In the genomic region with DNA sequence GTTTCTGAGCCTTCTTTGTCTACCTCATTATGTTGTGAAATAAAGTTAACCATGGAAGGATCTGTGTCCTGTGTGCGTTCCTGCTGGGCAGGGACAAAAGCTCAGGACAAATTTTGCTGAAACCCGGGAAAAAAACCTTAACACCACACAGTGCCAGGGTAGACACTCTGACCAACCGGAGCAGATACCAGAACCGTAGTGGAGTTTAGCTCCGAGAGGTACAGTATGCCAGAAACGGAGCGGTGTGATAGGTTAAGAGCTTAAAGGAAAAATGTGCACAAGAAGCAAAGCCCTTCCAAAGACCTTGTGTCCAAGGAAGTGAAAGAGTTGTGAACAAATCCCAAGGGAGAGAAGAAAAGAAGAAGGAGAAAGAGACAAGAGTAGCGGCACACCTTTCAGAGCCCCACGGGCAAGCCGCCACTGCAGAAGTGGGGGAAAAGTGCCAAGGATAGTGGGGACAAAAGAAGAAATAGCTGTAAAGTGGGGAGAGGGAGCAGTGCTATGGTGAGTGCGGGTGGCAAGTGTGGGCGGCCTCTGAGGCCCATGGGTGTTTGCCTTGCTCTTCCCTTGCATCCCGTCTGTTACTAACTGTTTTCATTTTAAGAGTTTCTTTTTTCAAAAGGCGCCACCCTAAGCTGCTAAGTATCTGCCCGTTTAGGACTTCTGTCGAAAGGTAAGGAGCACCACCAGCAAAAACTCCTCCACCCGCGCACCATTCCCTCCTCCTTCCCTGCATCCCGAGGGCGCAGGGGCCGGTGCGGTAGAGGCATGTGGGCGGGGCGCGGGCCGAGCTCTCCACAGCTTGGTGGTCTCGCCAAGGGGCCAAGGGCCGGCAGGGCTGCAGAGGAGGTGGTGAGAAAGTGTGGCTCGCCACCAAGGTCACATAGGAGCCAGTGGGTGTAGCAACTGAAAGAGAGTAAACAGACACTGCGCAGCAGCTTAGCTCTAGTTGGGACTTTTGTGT, we compare ENCODE assay signal across 14 mouse cellular contexts. TPM values are rescaled to one million over a fixed set of nuclear protein-coding genes. Genes with fewer than 3 reads are reported as not detected.
DNase-seq lines count a peak whose midpoint lies in the region; ATAC-seq and TF ChIP-seq lines count a peak whose summit lies in the region.
"Had no signal": no experiment of that assay in that cellular context is flagged by ENCODE, and none has a peak within 500 bp of the region (broad histone marks: within the 10 kb centered on the region; RNA-seq: fewer than 3 reads in every experiment).

No protein-coding gene starts in this region.

- peak; percentile 0 for DNase-seq in retina, postnatal 1 day
- no peak for DNase-seq in retina, embryonic 14.5 days (ENCODE audit: low spot score)
- DNase-seq in spleen, postnatal 14 days (ENCODE audit: low spot score in 2 of 2): no peak
- no peak for DNase-seq in gastrocnemius, adult 2 months
- DNase-seq: adrenal gland, adult 8-10 months; kidney, postnatal 4 days; right cerebral cortex, postnatal 25 days had no signal

- peak overlapping the region; percentile 39 for H3K9ac ChIP-seq in forebrain, embryonic 12.5 days
- no peak overlapping the region for H3K9ac ChIP-seq in liver, embryonic 15.5 days
- H3K9ac ChIP-seq in stomach, embryonic 16.5 days (ENCODE audit: low read length): no peak overlapping the region
- H3K9ac ChIP-seq: limb, embryonic 13.5 days had no signal

- no peaks in the 10 kb centered on the region for H3K36me3 ChIP-seq in forebrain, embryonic 12.5 days (replicated peaks)
- H3K36me3 ChIP-seq in liver, embryonic 15.5 days (replicated peaks): no peaks in the 10 kb centered on the region
- no peaks in the 10 kb centered on the region for H3K36me3 ChIP-seq in stomach, embryonic 16.5 days (ENCODE audit: control insufficient read depth, insufficient read depth, low read length)
- H3K36me3 ChIP-seq: limb, embryonic 13.5 days had no signal

- intact Hi-C loops in gastrocnemius, adult 2 months (cut with DNase I): no loop called here

- ATAC-seq in forebrain, embryonic 12.5 days (ENCODE audit: low FRiP score): peak; percentile 55; the same call in 1 of the 2 replicates
- no peak for ATAC-seq in liver, embryonic 15.5 days (ENCODE audit: insufficient read depth)
- ATAC-seq in stomach, embryonic 16.5 days (ENCODE audit: insufficient read depth, low FRiP score): no peak

- H3K27me3 ChIP-seq in forebrain, embryonic 12.5 days: no peaks in the 10 kb centered on the region
- H3K27me3 ChIP-seq in liver, embryonic 15.5 days: no peaks in the 10 kb centered on the region
- no peaks in the 10 kb centered on the region for H3K27me3 ChIP-seq in stomach, embryonic 16.5 days (ENCODE audit: control insufficient read depth, insufficient read depth, low read length)
- H3K27me3 ChIP-seq: limb, embryonic 13.5 days had no signal

- H3K4me1 ChIP-seq in forebrain, embryonic 12.5 days: no peaks in the 10 kb centered on the region
- H3K4me1 ChIP-seq in liver, embryonic 15.5 days (replicated peaks): no peaks in the 10 kb centered on the region
- no peaks in the 10 kb centered on the region for H3K4me1 ChIP-seq in stomach, embryonic 16.5 days (ENCODE audit: control insufficient read depth, insufficient read depth, low read length)
- H3K4me1 ChIP-seq: limb, embryonic 13.5 days had no signal

- 0 out of 2 replicates have a peak, but pooled peaks cover 3% of the 10 kb centered on the region for H3K9me3 ChIP-seq in forebrain, embryonic 12.5 days
- no peaks in the 10 kb centered on the region for H3K9me3 ChIP-seq in liver, embryonic 15.5 days (replicated peaks)
- no peaks in the 10 kb centered on the region; the same call in 1 of the 2 replicates for H3K9me3 ChIP-seq in stomach, embryonic 16.5 days (replicated peaks; ENCODE audit: control insufficient read depth, low read length)

- H3K4me3 ChIP-seq in forebrain, embryonic 12.5 days (replicated peaks): peak overlapping the region; percentile 30
- H3K4me3 ChIP-seq in liver, embryonic 15.5 days (replicated peaks): no peak overlapping the region
- no peak overlapping the region for H3K4me3 ChIP-seq in stomach, embryonic 16.5 days (replicated peaks; ENCODE audit: low read length)
- H3K4me3 ChIP-seq in gastrocnemius, adult 2 months: no peak overlapping the region
- H3K4me3 ChIP-seq: limb, embryonic 13.5 days had no signal

- no peak overlapping the region for H3K27ac ChIP-seq in forebrain, embryonic 12.5 days
- no peak overlapping the region for H3K27ac ChIP-seq in liver, embryonic 15.5 days (replicated peaks)
- H3K27ac ChIP-seq in stomach, embryonic 16.5 days (ENCODE audit: low read length): no peak overlapping the region
- H3K27ac ChIP-seq in gastrocnemius, adult 2 months: no peak overlapping the region
- H3K27ac ChIP-seq: limb, embryonic 13.5 days had no signal

- WGBS in forebrain, embryonic 12.5 days: 40% methylated on average over 30 of the region's 30 CpGs
- 34% methylated on average over 30 of the region's 30 CpGs for WGBS in liver, embryonic 15.5 days (ENCODE audit: insufficient replicate concordance)
- WGBS in stomach, embryonic 16.5 days: 40% methylated on average over 30 of the region's 30 CpGs

- peak overlapping the region; percentile 49 for H3K4me2 ChIP-seq in forebrain, embryonic 12.5 days
- H3K4me2 ChIP-seq in liver, embryonic 15.5 days: peak overlapping the region; percentile 30; the same call in 1 of the 2 replicates
- H3K4me2 ChIP-seq in stomach, embryonic 16.5 days (ENCODE audit: low read depth, low read length): peak overlapping the region; percentile 31; the same call in 1 of the 2 replicates
- H3K4me2 ChIP-seq: limb, embryonic 13.5 days had no signal

- no peak for TF ChIP-seq CTCF in gastrocnemius, adult 2 months (IDR thresholded peaks at IDR 0.05)

RNA-seq across cellular contexts. Expression of a gene that starts 25.5 kb away (rescaled TPM):
- polyA plus RNA-seq in forebrain, embryonic 12.5 days (2016; fragmentation: Nextera tagmentation; extraction: Ambion mirVana): not detected in 2 replicates
- not detected in 2 replicates for polyA plus RNA-seq in liver, embryonic 15.5 days (2015; fragmentation: Nextera tagmentation; extraction: Ambion mirVana)
- not detected in 2 replicates for polyA plus RNA-seq in stomach, embryonic 16.5 days (2015; fragmentation: Nextera tagmentation; extraction: Ambion mirVana)
- not detected for total RNA-seq in gastrocnemius, adult 2 months (2021)
- total RNA-seq: adrenal gland, adult 8-10 months; common myeloid progenitor, adult 5-6 weeks; gastrocnemius, adult 18-20 months; MEL had no signal
- polyA plus RNA-seq: limb, embryonic 13.5 days had no signal

RNA-seq across cellular contexts. Expression of a gene that starts 32.2 kb away (rescaled TPM):
- not detected in 2 replicates for polyA plus RNA-seq in forebrain, embryonic 12.5 days (2016; fragmentation: Nextera tagmentation; extraction: Ambion mirVana)
- not detected in 2 replicates for polyA plus RNA-seq in liver, embryonic 15.5 days (2015; fragmentation: Nextera tagmentation; extraction: Ambion mirVana)
- not detected in 2 replicates for polyA plus RNA-seq in stomach, embryonic 16.5 days (2015; fragmentation: Nextera tagmentation; extraction: Ambion mirVana)
- not detected for total RNA-seq in gastrocnemius, adult 2 months (2021)
- total RNA-seq: adrenal gland, adult 8-10 months; common myeloid progenitor, adult 5-6 weeks; gastrocnemius, adult 18-20 months; MEL had no signal
- polyA plus RNA-seq: limb, embryonic 13.5 days had no signal
